Mouse (Mus musculus) cerebellum, adult 2 months (tissue): Measurements from ENCODE around the gene En1. TPM values are rescaled to one million over a fixed set of nuclear protein-coding genes. Genes with fewer than 3 reads are reported as not detected.
A peak's percentile ranks its signal among the peaks of the same experiment; 100 is the strongest.

Experiments
- DNase-seq, 2 experiments: peaks; one replicate each; pipeline ENCODE4 v3.0.0; 2021
- H3K27ac ChIP-seq: fragments of 200-500 bp; 2 replicates; pipeline ENCODE4 v1.5.1; 2012; ENCODE audit warnings: low read length, control low read depth, inconsistent platforms; ENCODE audit not compliant: insufficient read depth
- H3K27me3 ChIP-seq: fragments of 200-500 bp; 2 replicates; pipeline ENCODE4 v1.6.1; 2012; ENCODE audit warnings: inconsistent platforms, mild to moderate bottlenecking, low read length, moderate library complexity; ENCODE audit not compliant: control insufficient read depth, insufficient read depth
- H3K4me1 ChIP-seq: fragments of 200-500 bp; 2 replicates; pipeline ENCODE4 v1.6.1; 2011; ENCODE audit warnings: low read length; ENCODE audit not compliant: control insufficient read depth, insufficient read depth
- H3K4me3 ChIP-seq: fragments of 200-500 bp; replicated peaks from 2 replicates; pipeline ENCODE3; 2011; ENCODE audit warnings: mild to moderate bottlenecking, low read depth, low read length, control low read depth; ENCODE audit not compliant: insufficient read depth
- CTCF ChIP-seq: fragments of 200-500 bp; IDR thresholded peaks from 2 replicates; pipeline ENCODE4 v1.5.1; 2011; ENCODE audit warnings: low read depth, mild to moderate bottlenecking, control low read depth, low read length, moderate library complexity, borderline replicate concordance; ENCODE audit not compliant: insufficient read depth
- POLR2A ChIP-seq: fragments of 200-500 bp; IDR thresholded peaks from 2 replicates; pipeline ENCODE4 v1.6.1; 2011; ENCODE audit warnings: low read length, control low read depth, borderline replicate concordance; ENCODE audit not compliant: insufficient read depth
- WGBS: fragments of 180-500 bp; shearing (Covaris S2); methylation state at CpG from one replicate; pipeline ENCODE4 v1.1.7; 2018; 5-methylcytosine and 5-hydroxymethylcytosine counted together
- polyA plus RNA-seq: library from polyadenylated mRNA; depleted of rRNA; stranded (reverse); fragments of >200 nt; gene quantifications from 2 replicates; pipeline ENCODE4 v1.2.3, GENCODE M21; 2012; rRNA removed

En1 gene
- polyA plus RNA-seq, 1 experiment, result 2.4 TPM

- no peaks in the 10 kb centered on the region for H3K27me3 ChIP-seq
- no peak overlapping the region for H3K4me3 ChIP-seq
- no peak for TF ChIP-seq CTCF
- no peak for TF ChIP-seq POLR2A
- 66% methylated on average over 5 of the region's 5 CpGs for WGBS
- H3K27ac ChIP-seq, result no peak overlapping the region
- H3K4me1 ChIP-seq, result no peaks in the 10 kb centered on the region
- DNase-seq, result no peak
Observed at GRCm38 (mm10) chr1:120651997-120652396, 49.8 kb downstream of the En1 start.

GRCm38 (mm10) chr1:120654950-120655396, 52.8 kb downstream of the En1 start:
- peak; percentile 5 to 9 for DNase-seq
- WGBS, result 12% methylated on average over 7 of the region's 7 CpGs
- Histone ChIP-seq H3K4me1 (no peaks in the 10 kb centered on the region), H3K4me3 (no peak overlapping the region), H3K27me3 (no peaks in the 10 kb centered on the region), H3K27ac (no peak overlapping the region)
- TF ChIP-seq POLR2A (no peak), CTCF (no peak)

Other genes starting within 250 kb of the En1 start
- gene Marco, start 97.4 kb upstream of the En1 start, polyA plus RNA-seq, result 0.10 TPM in 1 of 2 replicates, not detected in the other